Mouse (Mus musculus) common myeloid progenitor, adult 5-6 weeks (primary cell): ENCODE results near the gene D130043K22Rik. TPM values are rescaled to one million over a fixed set of nuclear protein-coding genes. Genes with fewer than 3 reads are reported as not detected.
A peak's percentile ranks its signal among the peaks of the same experiment; 100 is the strongest.
"Not testable (repeated sequence)": the region's sequence is repeated elsewhere in the genome, so short reads cannot be mapped to it uniquely, and the experiment has no call there.

Experiments used
- ATAC-seq: replicated peaks from 2 replicates; pipeline ENCODE4 v1.8.0; 2016; ENCODE audit warnings: low read depth, mild to moderate bottlenecking, moderate TSS enrichment, inconsistent platforms; ENCODE audit not compliant: poor library complexity, severe bottlenecking
- total RNA-seq: library from RNA; stranded (forward); fragments of 200-1000, 187-1606 nt; gene quantifications from 2 replicates; pipeline ENCODE4 v1.2.3, GENCODE M21; 2017

Gene D130043K22Rik
- total RNA-seq, 1 experiment from 2014 or later, result not detected

DNA sequence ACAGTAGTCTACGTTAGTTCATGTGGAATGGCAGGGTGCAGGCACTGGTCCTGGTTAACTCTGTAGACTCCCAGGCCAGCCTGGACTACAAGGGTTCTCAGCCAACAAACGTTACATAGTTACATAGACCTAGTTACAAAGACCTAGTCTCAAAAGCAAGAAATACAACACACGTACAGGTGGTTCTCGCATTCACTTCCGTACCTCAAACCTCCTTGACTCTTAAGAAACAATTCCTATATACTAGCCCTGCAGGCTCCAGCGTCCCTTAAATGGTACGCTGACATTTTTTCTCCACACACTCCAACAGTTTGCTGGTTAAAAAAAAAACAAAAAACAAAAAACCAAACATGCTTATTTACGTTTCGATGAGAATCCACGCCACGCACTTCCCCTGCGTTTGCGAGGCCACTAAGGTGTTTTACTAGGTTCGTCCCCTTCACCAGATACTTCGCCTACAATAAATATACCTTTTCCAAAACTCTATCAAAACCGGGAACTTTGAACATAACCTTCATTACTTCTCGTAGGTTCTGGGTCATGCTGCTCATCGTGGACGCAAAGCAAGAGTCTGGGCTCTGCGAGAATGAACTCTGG, 14.1 kb upstream of the D130043K22Rik start:
- ATAC-seq, result peak; percentile 28

DNA sequence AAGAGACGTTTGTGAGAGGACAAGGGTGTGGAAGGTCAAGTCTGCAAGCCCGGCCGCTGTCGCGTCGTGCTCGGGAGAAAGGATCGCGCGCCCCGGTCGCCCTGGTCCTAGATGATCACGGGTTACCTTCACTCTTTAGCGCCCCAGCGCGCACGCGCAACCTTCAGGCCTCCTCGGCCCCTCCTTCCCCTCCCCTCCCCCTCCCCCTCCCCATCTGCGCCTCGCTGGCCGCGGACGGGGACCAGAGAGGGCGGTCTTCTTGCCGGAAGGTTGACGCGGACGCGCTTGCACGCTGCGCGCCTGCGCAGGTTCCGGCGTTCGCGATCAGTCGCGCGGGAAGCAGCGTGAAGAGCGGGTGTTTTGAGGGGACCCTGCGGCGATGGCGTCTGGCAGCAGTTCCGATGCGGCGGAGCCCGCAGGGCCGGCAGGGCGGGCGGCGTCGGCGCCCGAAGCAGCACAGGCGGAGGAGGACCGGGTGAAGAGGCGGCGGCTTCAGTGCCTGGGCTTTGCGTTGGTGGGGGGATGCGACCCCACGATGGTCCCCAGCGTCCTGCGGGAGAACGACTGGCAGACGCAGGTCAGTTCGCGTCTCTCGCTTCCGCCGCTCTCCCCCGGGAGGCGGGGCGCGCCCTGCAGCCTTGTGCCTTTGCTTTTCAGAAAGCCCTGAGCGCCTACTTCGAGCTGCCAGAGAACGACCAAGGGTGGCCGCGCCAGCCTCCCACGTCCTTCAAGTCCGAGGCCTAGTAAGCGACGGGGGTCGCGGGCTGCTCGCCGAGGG, 13.4 kb upstream of the D130043K22Rik start, which contains the start of the genes Acot13 and Tdp2:
TSS of gene Acot13 (minus strand) at position 188 of the 778 bp plus-strand sequence.
TSS of gene Tdp2 (plus strand) at position 327 of the 778 bp plus-strand sequence.
- ATAC-seq, result peak; percentile 94

GRCm38 (mm10) chr13:24832131-24832810, 12.7 kb upstream of the D130043K22Rik start:
- ATAC-seq, result no peak

GRCm38 (mm10) chr13:24832811-24833155, 12.2 kb upstream of the D130043K22Rik start:
- ATAC-seq, result no peak

DNA sequence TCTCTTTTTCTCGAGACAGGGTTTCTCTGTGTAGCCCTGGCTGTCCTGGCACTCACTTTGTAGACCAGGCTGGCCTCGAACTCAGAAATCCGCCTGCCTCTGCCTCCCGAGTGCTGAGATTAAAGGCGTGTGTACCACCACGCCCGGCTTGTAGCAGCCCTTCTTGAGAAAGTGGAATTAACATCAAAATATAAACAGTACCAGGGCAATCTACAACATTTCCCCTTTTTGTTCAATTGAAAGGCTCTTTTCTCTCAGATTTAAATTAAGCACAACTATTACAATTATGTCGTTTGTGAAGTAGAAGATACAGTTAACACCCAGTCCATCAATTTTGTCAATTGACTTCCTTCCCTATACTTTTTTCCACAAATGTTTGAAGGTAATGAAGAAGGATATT, 7.2 kb upstream of the D130043K22Rik start:
- not testable (repeated sequence) for ATAC-seq

- ATAC-seq, result no peak
Observed at GRCm38 (mm10) chr13:24839831-24840230, 5.1 kb upstream of the D130043K22Rik start.

- no peak for ATAC-seq
Observed at GRCm38 (mm10) chr13:24841702-24842101, 3.2 kb upstream of the D130043K22Rik start.

GRCm38 (mm10) chr13:24849318-24849717, 4.4 kb downstream of the D130043K22Rik start:
- no peak for ATAC-seq

DNA sequence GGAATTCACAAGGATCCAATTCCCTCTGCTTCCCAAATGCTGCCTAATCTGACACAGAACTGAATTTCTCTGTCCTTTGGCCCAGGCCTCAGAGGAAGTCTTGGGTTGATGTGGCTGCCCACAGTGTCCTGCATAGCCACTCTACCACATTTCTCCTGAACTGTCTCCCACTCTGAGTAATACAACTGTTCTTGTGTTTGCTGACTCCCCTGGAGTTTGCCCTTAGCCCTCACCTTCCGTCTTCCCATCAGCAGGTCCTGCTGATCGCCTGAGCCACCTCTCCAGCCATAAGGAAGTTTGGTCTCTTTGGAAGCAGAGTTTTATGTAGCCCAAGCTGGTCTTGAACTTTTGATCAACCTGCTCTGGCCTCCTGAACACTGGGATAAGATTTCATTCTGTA, 7.1 kb downstream of the D130043K22Rik start:
- ATAC-seq, result no peak

GRCm38 (mm10) chr13:24852570-24852969, 7.6 kb downstream of the D130043K22Rik start:
- ATAC-seq, result no peak

DNA sequence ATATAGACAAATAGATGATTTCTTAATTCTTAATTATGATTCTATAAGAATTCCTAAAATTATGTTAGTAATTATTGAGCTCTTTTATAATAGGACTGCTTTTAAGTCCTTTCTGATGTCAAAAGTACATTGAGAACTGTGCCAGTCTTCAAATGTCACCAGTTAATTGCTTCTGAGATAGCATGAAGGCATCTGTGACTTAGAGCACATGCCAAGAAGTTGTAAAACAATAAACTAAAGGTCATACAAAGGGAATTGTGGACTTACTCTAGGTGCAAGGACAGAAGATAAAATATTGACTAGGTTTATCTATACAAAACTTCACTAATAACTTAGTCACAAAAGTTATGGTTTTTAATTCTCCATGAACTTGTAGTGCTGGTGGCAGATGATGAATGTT, 14.2 kb downstream of the D130043K22Rik start:
- ATAC-seq, result no peak

DNA sequence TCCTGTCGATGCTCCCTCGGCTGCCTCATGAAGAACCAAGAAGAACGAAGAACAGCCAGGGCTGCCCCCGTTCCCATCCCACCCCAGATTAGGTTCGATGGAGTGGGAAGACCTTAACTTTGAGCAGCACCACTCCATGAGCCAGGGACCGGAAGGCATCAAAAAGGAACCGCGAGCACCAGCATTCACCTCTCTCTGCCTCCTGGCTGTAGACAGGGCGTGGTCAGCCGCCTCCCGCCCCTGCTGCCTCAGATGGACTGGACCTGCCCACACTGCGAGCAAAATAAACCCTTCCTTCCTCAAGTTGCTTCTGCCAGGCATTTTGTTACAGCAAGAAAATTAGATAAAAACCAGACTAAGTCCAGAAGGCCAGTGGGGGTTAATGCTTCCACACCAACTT, 16.1 kb downstream of the D130043K22Rik start:
- ATAC-seq, result no peak

DNA sequence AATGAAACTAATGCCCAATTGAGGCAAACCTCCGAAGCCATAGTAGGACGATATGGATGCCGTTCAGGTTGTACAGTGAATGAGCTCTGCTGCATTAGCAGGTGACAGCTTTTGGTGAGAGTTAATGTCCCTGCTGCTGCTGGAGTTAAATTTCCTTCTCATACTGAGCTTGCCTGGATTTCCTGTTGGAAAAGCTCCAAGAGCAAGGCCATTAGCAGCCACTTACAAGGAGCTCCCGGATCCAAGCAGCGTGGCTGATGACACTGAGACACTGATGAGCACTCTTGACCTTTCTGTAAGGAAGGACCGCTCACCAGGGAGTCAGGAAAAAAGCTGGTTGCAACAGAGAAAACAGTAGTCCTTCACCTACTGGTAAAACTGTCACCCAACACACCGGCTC, 17.1 kb downstream of the D130043K22Rik start:
- ATAC-seq, result no peak

GRCm38 (mm10) chr13:24862520-24862919, 17.6 kb downstream of the D130043K22Rik start:
- 0 out of 2 replicates have a peak, but pooled peaks have one; percentile 50 for ATAC-seq

DNA sequence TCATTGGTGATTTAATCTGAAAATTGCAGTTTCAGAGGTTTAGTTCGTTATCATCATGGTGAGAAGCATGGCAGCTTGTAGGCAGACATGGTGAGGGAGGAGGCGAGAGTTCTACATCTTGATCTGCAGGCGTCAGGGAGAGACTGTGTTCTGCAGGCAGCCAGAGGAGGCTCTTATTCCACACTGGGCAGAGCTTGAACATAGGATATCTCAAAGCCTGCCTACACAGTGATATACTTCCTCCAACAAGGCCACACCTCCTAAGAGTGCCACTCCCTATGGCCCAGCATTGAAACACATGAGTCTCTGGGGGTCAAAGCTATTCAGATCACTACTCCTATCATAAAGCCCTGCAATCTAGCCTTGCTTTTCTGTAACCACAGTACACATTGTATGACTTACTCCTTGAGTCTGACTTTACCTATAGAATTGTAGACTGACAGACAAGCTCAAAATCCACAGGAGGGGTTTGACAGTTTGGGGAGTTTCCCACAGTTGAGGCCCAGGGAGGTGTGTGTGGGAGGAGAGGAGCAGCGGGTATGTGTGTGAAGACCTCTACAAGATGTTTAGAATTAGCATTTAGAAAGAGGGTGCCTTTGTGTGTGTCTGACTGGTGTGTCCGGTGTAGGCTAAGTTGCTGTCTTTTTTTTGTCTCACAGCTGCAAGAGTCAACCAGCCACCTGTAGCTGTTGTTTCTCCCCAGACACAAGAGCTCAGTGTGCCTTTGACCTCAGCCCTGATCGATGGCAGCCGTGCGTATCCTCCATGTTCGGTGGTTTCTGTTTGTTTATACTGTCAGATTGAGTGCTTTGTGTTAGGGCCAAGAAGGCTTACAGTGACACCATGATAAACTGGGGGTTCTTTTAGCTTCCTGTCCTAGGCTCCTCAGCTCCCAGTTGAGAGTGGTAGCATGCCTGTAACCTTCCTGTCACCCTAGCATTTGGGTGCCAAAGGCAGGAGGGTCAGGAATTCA, 21.8 kb downstream of the D130043K22Rik start:
- ATAC-seq, result no peak

DNA sequence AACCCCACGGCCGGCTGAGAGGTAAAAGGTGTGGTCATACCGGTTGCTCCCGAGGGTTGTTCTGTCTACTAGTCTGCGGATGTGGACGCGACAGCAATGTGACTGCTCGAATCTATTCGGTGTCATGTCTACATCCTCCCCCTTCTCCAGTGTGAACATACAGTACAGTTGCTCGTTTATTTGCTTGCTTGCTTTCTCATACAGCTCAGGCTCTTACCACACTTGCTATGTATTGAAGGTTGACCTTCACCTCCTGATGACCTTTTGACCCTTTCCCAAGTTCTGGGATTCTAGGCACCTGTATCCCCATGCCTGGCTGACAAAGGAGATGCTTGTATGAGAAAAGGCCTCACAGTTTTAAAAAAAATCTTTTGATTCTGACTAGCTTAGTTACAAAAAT, 22.9 kb downstream of the D130043K22Rik start:
- ATAC-seq, result no peak

- ATAC-seq, result no peak
Observed at GRCm38 (mm10) chr13:24868233-24868632, 23.3 kb downstream of the D130043K22Rik start.

- ATAC-seq, result no peak
Observed at GRCm38 (mm10) chr13:24879359-24880040, 34.6 kb downstream of the D130043K22Rik start.

GRCm38 (mm10) chr13:24880208-24880607, 35.3 kb downstream of the D130043K22Rik start:
- no peak for ATAC-seq
